In genomic region chr12:110563383-110563782, GRCm38 (mm10) we compare ENCODE assay signal across 26 mouse cellular contexts. TPM values are rescaled to one million over a fixed set of nuclear protein-coding genes. Genes with fewer than 3 reads are reported as not detected.
DNase-seq lines count a peak whose midpoint lies in the region; ATAC-seq and TF ChIP-seq lines count a peak whose summit lies in the region.
"Had no signal": no experiment of that assay in that cellular context is flagged by ENCODE, and none has a peak within 500 bp of the region (broad histone marks: within the 10 kb centered on the region; RNA-seq: fewer than 3 reads in every experiment).

No protein-coding gene starts in this region.

- TF ChIP-seq POLR2A in lung, adult 2 months (IDR thresholded peaks at IDR 0.05; ENCODE audit: borderline replicate concordance, extremely low read depth, low read depth, low read length) = no peak

- H3K27me3 ChIP-seq in midbrain, embryonic 10.5 days (ENCODE audit: low read depth, poor library complexity, severe bottlenecking) = no peaks in the 10 kb centered on the region
- H3K27me3 ChIP-seq in midbrain, postnatal 0 days (ENCODE audit: insufficient read depth, low read length) = no peaks in the 10 kb centered on the region
- H3K27me3 ChIP-seq in liver, embryonic 13.5 days = no peaks in the 10 kb centered on the region
- H3K27me3 ChIP-seq in liver, embryonic 16.5 days (ENCODE audit: control insufficient read depth, insufficient read depth, low read depth, low read length) = no peaks in the 10 kb centered on the region
- H3K27me3 ChIP-seq: heart, embryonic 13.5 days; limb, embryonic 15.5 days had no signal

- 62% methylated on average over 11 of the region's 11 CpGs for WGBS in midbrain, embryonic 10.5 days
- WGBS in midbrain, postnatal 0 days = 62% methylated on average over 11 of the region's 11 CpGs
- WGBS in liver, embryonic 13.5 days (ENCODE audit: insufficient replicate concordance) = 76% methylated on average over 11 of the region's 11 CpGs
- WGBS in liver, embryonic 16.5 days (ENCODE audit: insufficient replicate concordance) = 67% methylated on average over 11 of the region's 11 CpGs
- 82% methylated on average over 11 of the region's 11 CpGs for WGBS in lung, adult 2 months

- no peak for ATAC-seq in midbrain, postnatal 0 days (ENCODE audit: low FRiP score)
- peak; percentile 66; the same call in 1 of the 2 replicates for ATAC-seq in liver, embryonic 13.5 days (ENCODE audit: low read depth)
- peak; percentile 51 for ATAC-seq in liver, embryonic 16.5 days (ENCODE audit: low read depth)
- ATAC-seq: forebrain, embryonic 16.5 days; hindbrain, embryonic 16.5 days had no signal

- peaks cover 15% of the 10 kb centered on the region for H3K4me1 ChIP-seq in midbrain, embryonic 10.5 days
- no peaks in the 10 kb centered on the region for H3K4me1 ChIP-seq in midbrain, postnatal 0 days (ENCODE audit: insufficient read depth, low read length)
- H3K4me1 ChIP-seq in liver, embryonic 13.5 days (replicated peaks) = peaks cover 9% of the 10 kb centered on the region
- H3K4me1 ChIP-seq in liver, embryonic 16.5 days (ENCODE audit: control insufficient read depth, low read depth, low read length) = no peaks in the 10 kb centered on the region
- no peaks in the 10 kb centered on the region for H3K4me1 ChIP-seq in lung, adult 2 months (ENCODE audit: control insufficient read depth, insufficient read depth, low read length)
- H3K4me1 ChIP-seq: heart, embryonic 13.5 days; limb, embryonic 10.5 days; limb, embryonic 15.5 days had no signal

- no peaks in the 10 kb centered on the region for H3K9me3 ChIP-seq in midbrain, embryonic 10.5 days (replicated peaks)
- H3K9me3 ChIP-seq in midbrain, postnatal 0 days (ENCODE audit: low read length) = no peaks in the 10 kb centered on the region
- no peaks in the 10 kb centered on the region for H3K9me3 ChIP-seq in liver, embryonic 13.5 days (replicated peaks)
- no peaks in the 10 kb centered on the region for H3K9me3 ChIP-seq in liver, embryonic 16.5 days (replicated peaks; ENCODE audit: control insufficient read depth, low read length)
- H3K9me3 ChIP-seq: heart, embryonic 13.5 days; limb, embryonic 10.5 days; limb, embryonic 15.5 days had no signal

- H3K4me3 ChIP-seq in midbrain, embryonic 10.5 days = no peak overlapping the region; the same call in 1 of the 2 replicates
- H3K4me3 ChIP-seq in midbrain, postnatal 0 days (ENCODE audit: low read depth, low read length) = no peak overlapping the region
- no peak overlapping the region for H3K4me3 ChIP-seq in liver, embryonic 13.5 days (replicated peaks)
- H3K4me3 ChIP-seq in liver, embryonic 16.5 days (ENCODE audit: low read depth, low read length) = no peak overlapping the region
- no peak overlapping the region for H3K4me3 ChIP-seq in lung, adult 2 months (replicated peaks; ENCODE audit: extremely low read depth, low read depth, low read length)
- H3K4me3 ChIP-seq: erythroblast, embryonic 14.5 days; gastrocnemius, adult 2 months; heart, adult 2 months; heart, embryonic 13.5 days; limb, embryonic 10.5 days; limb, embryonic 15.5 days had no signal

- no peak overlapping the region for H3K4me2 ChIP-seq in midbrain, postnatal 0 days (ENCODE audit: low read depth, low read length, poor library complexity, severe bottlenecking)
- no peak overlapping the region for H3K4me2 ChIP-seq in liver, embryonic 13.5 days
- no peak overlapping the region for H3K4me2 ChIP-seq in liver, embryonic 16.5 days (ENCODE audit: low read depth, low read length)
- H3K4me2 ChIP-seq: heart, embryonic 13.5 days; limb, embryonic 15.5 days had no signal

- TF ChIP-seq CTCF in midbrain, postnatal 0 days (IDR thresholded peaks at IDR 0.05) = no peak
- no peak for TF ChIP-seq CTCF in lung, adult 2 months (IDR thresholded peaks at IDR 0.05; ENCODE audit: insufficient read depth, low read length)

- no peak overlapping the region for H3K9ac ChIP-seq in midbrain, postnatal 0 days (replicated peaks; ENCODE audit: low read length, poor library complexity, severe bottlenecking)
- H3K9ac ChIP-seq in liver, embryonic 13.5 days = no peak overlapping the region
- H3K9ac ChIP-seq in liver, embryonic 16.5 days (ENCODE audit: low read depth, low read length) = no peak overlapping the region
- H3K9ac ChIP-seq: heart, embryonic 13.5 days; limb, embryonic 15.5 days had no signal

- peaks cover 98% of the 10 kb centered on the region for H3K36me3 ChIP-seq in midbrain, embryonic 10.5 days
- peaks cover 53% of the 10 kb centered on the region for H3K36me3 ChIP-seq in midbrain, postnatal 0 days (ENCODE audit: insufficient read depth, low read length)
- peaks cover 86% of the 10 kb centered on the region for H3K36me3 ChIP-seq in liver, embryonic 13.5 days
- peaks cover 22% of the 10 kb centered on the region for H3K36me3 ChIP-seq in liver, embryonic 16.5 days (ENCODE audit: control insufficient read depth, insufficient read depth)

- DNase-seq in midbrain, embryonic 10.5 days (ENCODE audit: low spot score) = peak; percentile 16
- no peak for DNase-seq in midbrain, postnatal 0 days (ENCODE audit: low spot score)
- no peak for DNase-seq in liver, embryonic 13.5 days
- peak; percentile 78 for DNase-seq in retina, postnatal 7 days (ENCODE audit: low read depth, low spot score)
- DNase-seq in lung, adult 2 months = no peak
- DNase-seq in lung, postnatal 36 days = no peak
- no peak for DNase-seq in heart, adult 9 months (ENCODE audit: low spot score in 2 of 2)
- DNase-seq: adrenal gland, postnatal 36 days; B cell, adult 2 months; cerebellum, adult 2 months; cerebellum, postnatal 25 days; gastrocnemius, adult 2 months; gastrocnemius, postnatal 36 days; heart, adult 2 months; heart, postnatal 10 days; kidney, postnatal 14 days; layer of hippocampus, adult 9-11 months; right cerebral cortex, postnatal 4 days had no signal

- no peak overlapping the region for H3K27ac ChIP-seq in midbrain, embryonic 10.5 days (replicated peaks)
- no peak overlapping the region for H3K27ac ChIP-seq in midbrain, postnatal 0 days (ENCODE audit: low read depth, low read length)
- no peak overlapping the region for H3K27ac ChIP-seq in liver, embryonic 13.5 days
- H3K27ac ChIP-seq in liver, embryonic 16.5 days (ENCODE audit: low read length) = no peak overlapping the region; the same call in 1 of the 2 replicates
- H3K27ac ChIP-seq: gastrocnemius, adult 2 months; heart, adult 2 months; heart, embryonic 13.5 days; limb, embryonic 10.5 days; limb, embryonic 15.5 days; macrophage had no signal

RNA-seq across cellular contexts. Expression of gene Dync1h1, which starts 37.9 kb away (rescaled TPM):
- polyA plus RNA-seq in midbrain, embryonic 10.5 days (2016; fragmentation: Nextera tagmentation; extraction: Ambion mirVana) = 58.9 and 71.5 TPM in 2 replicates
- 271 and 313 TPM in 2 replicates for total RNA-seq in midbrain, postnatal 0 days (2014; rRNA removed)
- 52.1 and 60.3 TPM in 2 replicates for polyA plus RNA-seq in midbrain, postnatal 0 days (2015; fragmentation: Nextera tagmentation; extraction: Ambion mirVana)
- 11.1 and 13.5 TPM in 2 replicates for polyA plus RNA-seq in liver, embryonic 13.5 days (2015; fragmentation: Nextera tagmentation; extraction: Ambion mirVana)
- polyA plus RNA-seq in liver, embryonic 16.5 days (2015; fragmentation: Nextera tagmentation; extraction: Ambion mirVana) = 10.0 and 13.6 TPM in 2 replicates
- polyA plus RNA-seq in lung, adult 2 months (2012; rRNA removed) = 282 and 294 TPM in 2 replicates

Comparison
In these comparisons a context has a peak if more than half of its experiments do, and no peak if none do; other contexts are left out.
1. DNase-seq: peak in midbrain, embryonic 10.5 days (single experiment) and retina, postnatal 7 days (single experiment); none in midbrain, postnatal 0 days (single experiment), liver, embryonic 13.5 days (single experiment), lung, adult 2 months (single experiment), lung, postnatal 36 days (single experiment) and heart, adult 9 months (0 of 2).